Mouse (Mus musculus): Measurements from ENCODE around the gene Saxo1. TPM values are rescaled to one million over a fixed set of nuclear protein-coding genes. Genes with fewer than 3 reads are reported as not detected.
A peak's percentile ranks its signal among the peaks of the same experiment; 100 is the strongest.

The Saxo1 gene
- not detected for total RNA-seq (2021)
- long read RNA-seq, experiment 1, result 0 reads
- long read RNA-seq, experiment 2, result 0 reads

DNA sequence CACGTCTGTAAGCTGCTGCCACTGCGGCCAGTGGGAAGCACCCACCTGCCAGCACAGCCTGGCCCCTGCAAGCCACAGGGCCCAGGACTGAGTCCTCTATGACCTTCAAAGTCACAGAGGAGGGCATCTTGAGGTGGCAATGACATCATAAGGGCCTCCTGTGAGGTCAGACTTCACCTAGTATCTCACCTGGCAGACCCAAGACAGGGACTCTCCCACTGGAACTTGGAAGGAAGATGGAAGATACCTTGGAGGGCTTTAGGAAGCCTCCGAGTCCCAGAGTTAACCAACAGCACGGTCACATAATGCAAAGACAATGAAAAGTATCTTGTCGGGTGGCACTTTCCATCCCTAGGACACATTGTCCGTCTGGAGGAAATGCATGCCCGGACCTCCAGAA lies at the start of gene Saxo1:
TSS of gene Saxo1 (minus strand) at position 101 of the 400 bp plus-strand sequence.
- DNase-seq (ENCODE audit: low spot score in 2 of 2), result no peak

DNA sequence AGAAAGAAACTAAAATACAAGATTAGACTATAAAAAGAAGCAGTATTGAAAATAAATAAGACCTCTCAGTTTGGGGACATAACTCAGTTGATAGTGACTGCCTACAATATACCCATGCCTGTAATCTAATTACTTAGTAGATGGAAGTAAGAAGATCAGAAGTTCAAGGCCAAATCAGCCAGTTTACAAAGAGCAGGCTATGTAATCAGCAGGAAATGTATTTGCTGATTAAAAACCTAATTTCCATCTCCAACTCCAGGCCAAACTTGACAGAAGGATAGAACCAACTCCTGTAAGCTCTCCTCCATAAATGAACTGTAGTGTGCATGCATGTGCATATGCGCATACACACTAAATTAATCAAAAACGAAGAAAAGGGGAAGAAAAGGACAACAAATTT lies 33.2 kb upstream of the Saxo1 start:
- DNase-seq (ENCODE audit: low spot score in 2 of 2), result no peak

DNA sequence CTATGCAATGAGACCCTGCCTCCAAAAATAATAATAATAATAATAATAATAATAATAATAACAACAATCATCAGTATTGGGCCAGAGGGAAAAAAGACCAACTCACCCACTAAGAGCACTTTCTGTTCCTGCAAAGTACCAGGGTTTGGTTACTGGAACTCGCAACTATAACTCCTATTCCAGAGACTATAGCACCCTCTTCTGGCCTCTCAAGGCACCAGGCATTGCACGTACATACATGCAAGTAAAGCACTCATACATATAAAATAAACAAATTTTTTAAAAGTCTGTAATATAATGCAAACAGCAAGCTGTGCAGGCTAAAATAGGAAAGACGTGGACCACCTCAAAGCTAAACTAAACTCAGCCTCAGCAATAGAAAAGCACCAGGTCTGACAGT lies 30.1 kb upstream of the Saxo1 start:
- no peak for DNase-seq (ENCODE audit: low spot score in 2 of 2)

GRCm38 (mm10) chr4:86580591-86580990 lies 22.5 kb upstream of the Saxo1 start:
- DNase-seq (ENCODE audit: low spot score in 2 of 2), result no peak

DNA sequence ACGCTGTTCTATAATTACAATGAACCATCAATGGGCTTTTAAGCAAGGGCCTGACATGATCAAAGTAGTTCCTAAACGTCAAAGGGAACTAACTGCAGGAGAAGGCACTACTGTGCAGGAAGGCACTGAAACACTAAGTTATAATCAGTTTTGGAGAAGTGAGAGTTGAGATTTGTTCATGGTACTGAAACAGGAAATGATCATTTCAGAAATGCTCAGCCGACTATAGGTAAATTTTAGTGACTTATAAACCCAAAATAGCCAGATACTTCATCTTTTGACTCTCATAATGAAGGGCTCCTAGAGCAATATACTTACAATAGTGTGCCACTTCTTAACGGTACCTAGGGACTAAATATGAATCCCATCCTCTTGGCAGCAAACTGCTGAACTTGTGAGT lies 21.9 kb upstream of the Saxo1 start:
- DNase-seq (ENCODE audit: low spot score in 2 of 2), result no peak

GRCm38 (mm10) chr4:86576630-86577225 lies 18.6 kb upstream of the Saxo1 start:
- no peak for DNase-seq (ENCODE audit: low spot score in 2 of 2)

DNA sequence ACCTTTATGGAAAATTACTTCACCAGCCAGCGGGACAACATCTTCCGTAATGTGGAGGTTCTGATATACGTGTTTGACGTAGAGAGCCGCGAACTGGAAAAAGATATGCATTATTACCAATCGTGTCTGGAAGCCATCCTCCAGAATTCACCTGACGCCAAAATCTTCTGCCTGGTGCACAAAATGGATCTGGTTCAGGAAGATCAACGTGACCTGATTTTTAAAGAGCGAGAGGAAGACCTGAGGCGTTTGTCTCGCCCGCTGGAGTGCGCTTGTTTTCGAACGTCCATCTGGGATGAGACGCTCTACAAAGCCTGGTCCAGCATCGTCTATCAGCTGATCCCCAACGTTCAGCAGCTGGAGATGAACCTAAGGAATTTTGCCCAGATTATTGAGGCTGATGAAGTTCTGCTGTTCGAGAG lies 18.0 kb upstream of the Saxo1 start:
- peak in 1 of 2 experiments; percentile 23 for DNase-seq (ENCODE audit: low spot score in 2 of 2)

- peak; percentile 96 to 97 for DNase-seq (ENCODE audit: low spot score in 2 of 2)
These were observed 17.3 kb upstream of the Saxo1 start, which contains the start of gene Rraga for GRCm38 (mm10) chr4:86575283-86575983. Rraga (plus strand) TSS chr4:86575668.

GRCm38 (mm10) chr4:86574939-86575282 lies 16.8 kb upstream of the Saxo1 start:
- DNase-seq (ENCODE audit: low spot score in 2 of 2), result no peak

- no peak for DNase-seq (ENCODE audit: low spot score in 2 of 2)
These were observed 2.9 kb upstream of the Saxo1 start for GRCm38 (mm10) chr4:86561061-86561460.

DNA sequence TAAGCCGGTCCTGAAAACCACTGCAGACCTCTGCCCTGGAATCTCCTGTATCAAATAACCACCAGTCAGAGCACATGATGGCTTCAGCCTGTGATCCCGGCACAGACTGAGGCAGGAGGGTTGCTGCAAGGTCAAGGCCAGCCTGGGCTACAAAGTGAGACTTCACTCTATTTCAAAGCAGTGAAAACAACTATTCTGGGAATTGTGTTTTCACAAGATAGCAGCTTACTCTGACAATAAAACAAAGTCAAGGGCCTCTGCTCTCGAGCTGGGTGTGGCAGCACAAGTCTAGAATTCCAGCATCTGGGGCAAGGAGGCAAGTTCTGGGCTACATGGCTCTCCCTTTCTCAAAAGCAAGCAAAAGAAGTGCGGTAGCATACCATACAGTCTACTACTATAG lies 878 bp upstream of the Saxo1 start:
- DNase-seq (ENCODE audit: low spot score in 2 of 2), result no peak

GRCm38 (mm10) chr4:86557371-86557770 lies 757 bp downstream of the Saxo1 start:
- DNase-seq (ENCODE audit: low spot score in 2 of 2), result no peak

DNA sequence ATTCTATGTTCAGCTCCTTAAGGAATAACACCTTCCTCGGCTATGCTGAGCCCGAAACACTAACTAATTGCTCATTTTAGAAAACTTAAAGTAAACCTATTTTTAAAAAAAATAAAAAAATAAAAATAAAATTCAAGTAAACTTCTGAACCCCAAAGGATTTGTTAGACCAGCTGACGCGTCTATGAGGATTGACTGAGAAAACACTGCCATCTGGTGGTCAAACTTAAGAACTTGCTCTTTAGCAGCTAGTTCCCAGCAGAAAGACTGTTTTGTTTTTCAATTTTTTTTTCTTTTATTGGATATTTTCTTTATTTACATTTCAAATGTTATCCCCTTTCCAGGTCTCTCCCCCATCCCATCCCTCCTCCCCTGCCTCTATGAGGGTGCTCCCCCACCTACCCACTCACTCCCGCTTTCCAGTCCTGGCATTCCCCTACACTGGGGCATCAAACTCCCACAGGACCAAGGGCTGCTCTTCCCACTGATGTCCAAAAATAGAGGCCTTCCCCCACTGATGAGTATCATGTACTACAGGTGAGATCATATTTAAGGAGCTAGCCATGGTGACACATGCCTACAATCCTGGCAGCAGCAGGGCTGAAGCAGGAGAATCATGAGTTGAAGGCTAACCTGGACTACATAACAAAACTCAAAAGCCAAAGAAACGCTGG lies 3.0 kb downstream of the Saxo1 start:
- no peak for DNase-seq (ENCODE audit: low spot score in 2 of 2)

DNA sequence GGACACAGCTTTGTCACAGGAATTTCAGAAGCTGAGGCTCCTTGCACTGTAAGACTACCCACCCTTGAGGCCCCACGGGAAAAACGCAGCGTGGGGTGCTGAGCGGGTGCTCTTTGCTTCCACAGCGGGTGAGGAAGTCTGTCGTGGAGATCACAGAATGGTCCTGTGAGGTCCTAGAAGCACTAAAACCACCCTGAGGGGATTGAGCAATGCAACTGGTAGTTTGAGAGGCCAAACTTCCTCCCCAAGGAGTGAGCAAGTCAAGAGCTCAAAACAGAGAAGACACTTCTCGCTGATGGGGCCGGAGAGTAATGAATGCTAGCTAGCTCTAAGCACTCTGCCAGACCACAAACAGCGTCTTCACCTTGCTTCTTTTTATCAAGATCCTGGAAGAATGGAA lies 9.8 kb downstream of the Saxo1 start:
- DNase-seq (ENCODE audit: low spot score in 2 of 2), result no peak

- DNase-seq (ENCODE audit: low spot score in 2 of 2), result no peak
These were observed 12.5 kb downstream of the Saxo1 start for GRCm38 (mm10) chr4:86545615-86546014.

- DNase-seq (ENCODE audit: low spot score in 2 of 2), result no peak
These were observed 14.1 kb downstream of the Saxo1 start for GRCm38 (mm10) chr4:86543999-86544398.

- DNase-seq (ENCODE audit: low spot score in 2 of 2), result no peak
These were observed 16.6 kb downstream of the Saxo1 start for GRCm38 (mm10) chr4:86541573-86541972.

DNA sequence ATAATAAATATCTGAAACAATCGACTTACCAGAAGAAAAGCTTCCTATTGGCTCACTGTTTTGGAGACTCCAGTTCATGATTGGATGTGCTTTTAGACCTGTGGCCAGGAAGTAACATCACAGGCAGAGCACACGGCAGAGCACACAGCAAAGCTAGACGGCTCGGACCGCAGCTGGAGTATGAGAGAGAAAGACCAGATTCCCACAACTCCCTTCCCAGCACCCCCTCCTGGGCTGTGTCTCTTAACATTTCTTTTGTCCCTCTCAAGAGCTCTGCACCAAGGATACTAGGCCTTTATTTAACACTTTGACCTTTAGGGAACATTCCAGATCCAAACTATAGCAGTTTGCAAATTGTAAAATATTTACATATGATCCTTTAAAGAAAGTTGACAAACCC lies 19.2 kb downstream of the Saxo1 start:
- no peak for DNase-seq (ENCODE audit: low spot score in 2 of 2)

DNA sequence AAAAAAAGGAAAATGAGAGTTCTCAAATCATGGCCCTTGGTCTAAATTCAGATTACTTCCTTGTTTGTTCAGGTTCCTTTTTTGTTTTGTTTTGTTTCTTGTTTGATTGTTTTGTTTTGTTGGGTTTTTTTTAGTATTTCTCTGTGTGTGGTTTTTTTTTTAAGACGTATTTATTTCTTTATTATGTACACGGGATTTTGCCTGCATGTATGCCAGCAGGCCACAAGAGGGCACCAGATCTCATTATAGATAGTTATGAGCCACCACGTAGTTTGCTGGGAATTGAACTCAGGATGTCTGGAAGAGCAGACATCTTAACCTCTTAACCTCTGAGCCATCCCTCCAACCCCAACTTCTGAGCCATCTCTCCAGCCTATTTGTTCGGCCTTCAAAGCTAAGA lies 20.2 kb downstream of the Saxo1 start:
- peak; percentile 33 to 51 for DNase-seq (ENCODE audit: low spot score in 2 of 2)

DNA sequence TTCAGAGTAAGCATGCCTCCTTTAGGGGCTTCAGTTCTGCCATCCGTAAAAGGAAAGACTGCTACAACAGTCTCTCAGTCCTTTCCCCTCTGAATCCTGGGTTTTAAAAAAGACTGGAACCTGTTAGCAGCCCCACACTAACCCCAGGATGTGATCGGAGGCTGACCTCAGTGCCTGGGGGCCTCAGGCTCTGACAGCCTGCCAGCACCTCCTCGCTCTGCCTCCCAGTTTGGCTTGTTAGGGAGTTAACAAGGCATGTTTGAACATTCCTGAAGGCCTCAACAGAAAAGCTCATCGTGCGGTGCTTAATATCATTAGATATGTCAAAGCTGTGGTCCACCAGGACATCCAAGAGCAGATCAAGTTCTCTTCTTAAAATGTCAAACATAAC lies 24.0 kb downstream of the Saxo1 start:
- no peak for DNase-seq (ENCODE audit: low spot score in 2 of 2)

- no peak for DNase-seq (ENCODE audit: low spot score in 2 of 2)
These were observed 24.6 kb downstream of the Saxo1 start for GRCm38 (mm10) chr4:86533406-86534090.

GRCm38 (mm10) chr4:86529161-86529560 lies 29.0 kb downstream of the Saxo1 start:
- no peak for DNase-seq (ENCODE audit: low spot score in 2 of 2)
